In the genomic region with DNA sequence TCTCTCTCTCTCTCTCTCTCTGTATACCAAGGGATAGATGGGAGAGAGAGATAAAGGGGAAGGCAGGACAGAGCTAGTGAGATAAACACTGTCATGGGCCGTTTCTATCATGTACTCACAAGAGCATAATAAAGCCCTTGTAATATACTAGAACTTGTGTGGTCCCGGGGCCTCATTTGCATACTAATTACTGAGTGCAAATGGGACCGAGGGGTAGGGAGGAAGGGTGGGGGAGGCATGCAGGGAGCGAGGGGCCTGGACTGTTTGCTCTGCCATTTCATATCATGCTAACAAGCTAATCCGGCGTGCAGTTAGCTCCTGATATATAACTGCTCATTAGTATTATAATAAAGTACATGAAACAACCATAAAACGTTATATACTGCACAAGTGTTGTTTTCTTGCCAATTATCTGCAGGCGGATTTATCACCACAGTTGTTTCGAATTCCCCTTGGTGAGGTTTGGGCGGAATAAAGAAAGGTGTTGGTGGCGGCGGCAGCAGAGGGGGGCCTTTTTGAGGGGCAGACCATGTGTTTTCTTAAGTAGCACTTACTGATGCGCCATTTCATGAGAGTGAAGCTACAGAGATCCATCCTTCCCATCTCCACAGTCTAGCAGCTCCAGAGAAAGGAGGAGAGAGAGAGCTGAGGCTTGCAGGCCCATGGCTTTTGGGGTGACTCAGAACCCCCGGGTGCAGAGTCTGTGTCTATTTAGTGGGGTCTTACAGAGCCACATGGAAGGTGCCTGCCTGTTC, we compare ENCODE assay signal across 16 mouse cellular contexts.
DNase-seq lines count a peak whose midpoint lies in the region; ATAC-seq and TF ChIP-seq lines count a peak whose summit lies in the region.
"Had no signal": no experiment of that assay in that cellular context is flagged by ENCODE, and none has a peak within 500 bp of the region (broad histone marks: within the 10 kb centered on the region; RNA-seq: fewer than 3 reads in every experiment).

No protein-coding gene starts in this region.

- H3K4me1 ChIP-seq in ES-E14 (ENCODE audit: control insufficient read depth in 2 of 2, insufficient read depth in 2 of 2, low read length in 2 of 2, poor library complexity in 1 of 2): peaks cover 2 to 19% of the 10 kb centered on the region in 2 experiments
- H3K4me1 ChIP-seq in forebrain, embryonic 12.5 days: peaks cover 27% of the 10 kb centered on the region
- H3K4me1 ChIP-seq in limb, embryonic 10.5 days: peaks cover 52% of the 10 kb centered on the region
- H3K4me1 ChIP-seq in neural tube, embryonic 12.5 days: peaks cover 18% of the 10 kb centered on the region

- H3K9me3 ChIP-seq in ES-E14 (ENCODE audit: control insufficient read depth, insufficient read depth, low read depth, low read length): no peaks in the 10 kb centered on the region
- no peaks in the 10 kb centered on the region for H3K9me3 ChIP-seq in forebrain, embryonic 12.5 days
- H3K9me3 ChIP-seq in limb, embryonic 10.5 days (replicated peaks): no peaks in the 10 kb centered on the region
- H3K9me3 ChIP-seq in neural tube, embryonic 12.5 days: no peaks in the 10 kb centered on the region

- peak overlapping the region; percentile 52; the same call in 1 of the 2 replicates for H3K27ac ChIP-seq in ES-E14 (ENCODE audit: insufficient read depth, low read depth, low read length, poor library complexity, severe bottlenecking)
- peak overlapping the region; percentile 66 for H3K27ac ChIP-seq in forebrain, embryonic 12.5 days
- peak overlapping the region; percentile 76 for H3K27ac ChIP-seq in limb, embryonic 10.5 days
- no peak overlapping the region for H3K27ac ChIP-seq in neural tube, embryonic 12.5 days
- H3K27ac ChIP-seq: stomach, postnatal 0 days had no signal

- H3K36me3 ChIP-seq in ES-E14 (ENCODE audit: control insufficient read depth, insufficient read depth, low read length, poor library complexity, severe bottlenecking): no peaks in the 10 kb centered on the region
- H3K36me3 ChIP-seq in forebrain, embryonic 12.5 days (replicated peaks): no peaks in the 10 kb centered on the region
- peaks cover 2% of the 10 kb centered on the region; the same call in 1 of the 2 replicates for H3K36me3 ChIP-seq in limb, embryonic 10.5 days
- no peaks in the 10 kb centered on the region for H3K36me3 ChIP-seq in neural tube, embryonic 12.5 days

- H3K27me3 ChIP-seq in forebrain, embryonic 12.5 days: peaks cover 60% of the 10 kb centered on the region
- peaks cover 3% of the 10 kb centered on the region; the same call in 1 of the 2 replicates for H3K27me3 ChIP-seq in limb, embryonic 10.5 days (ENCODE audit: low read depth, poor library complexity, severe bottlenecking)
- peaks cover 94% of the 10 kb centered on the region for H3K27me3 ChIP-seq in neural tube, embryonic 12.5 days (replicated peaks)
- H3K27me3 ChIP-seq: Patski had no signal

- in situ Hi-C loops in ES-E14 (cut with MboI; ENCODE audit: low sequenced_read_pairs in 2 of 2, unreplicated experiment in 2 of 2): no loop called here

- H3K4me3 ChIP-seq in ES-E14 (ENCODE audit: insufficient read depth in 1 of 2, low read depth in 1 of 2, low read length in 2 of 2, poor library complexity in 1 of 2, severe bottlenecking in 1 of 2): 0 out of 4 replicates have a peak overlapping the region, but pooled peaks of 1 of the 2 experiments have one; percentile 11
- no peak overlapping the region for H3K4me3 ChIP-seq in forebrain, embryonic 12.5 days (replicated peaks)
- H3K4me3 ChIP-seq in limb, embryonic 10.5 days: no peak overlapping the region
- no peak overlapping the region for H3K4me3 ChIP-seq in neural tube, embryonic 12.5 days

- no peak overlapping the region for H3K4me2 ChIP-seq in forebrain, embryonic 12.5 days
- no peak overlapping the region for H3K4me2 ChIP-seq in neural tube, embryonic 12.5 days (replicated peaks)

- H3K9ac ChIP-seq in ES-E14 (ENCODE audit: insufficient read depth, low read depth, low read length, poor library complexity, severe bottlenecking): peak overlapping the region; percentile 12; the same call in 1 of the 2 replicates
- no peak overlapping the region for H3K9ac ChIP-seq in forebrain, embryonic 12.5 days
- no peak overlapping the region for H3K9ac ChIP-seq in neural tube, embryonic 12.5 days

- WGBS in forebrain, embryonic 12.5 days: 27% methylated on average over 14 of the region's 14 CpGs
- WGBS in limb, embryonic 10.5 days: 36% methylated on average over 14 of the region's 14 CpGs
- 39% methylated on average over 14 of the region's 14 CpGs for WGBS in neural tube, embryonic 12.5 days

- ATAC-seq in forebrain, embryonic 12.5 days (ENCODE audit: low FRiP score): peak; percentile 79; the same call in 1 of the 2 replicates
- peak; percentile 80 for ATAC-seq in neural tube, embryonic 12.5 days (ENCODE audit: low FRiP score, low read depth)
- ATAC-seq: CD4-positive, CD25-positive, alpha-beta regulatory T cell, adult 4 months; intestine, embryonic 16.5 days; Patski had no signal

- DNase-seq in ES-E14 (ENCODE audit: low read depth, low spot score): no peak
- DNase-seq in limb, embryonic 10.5 days (ENCODE audit: low spot score): no peak
- DNase-seq in adrenal gland, postnatal 25 days: no peak
- DNase-seq in gastrocnemius, postnatal 25 days: no peak
- DNase-seq in Muller cell, postnatal 12 days (ENCODE audit: inconsistent ontology term): no peak
- DNase-seq: cerebellum, adult 8-10 months; embryo, embryonic 11 days; heart, adult 18-20 months; kidney, postnatal 25 days; lung, adult 18-20 months had no signal

TF ChIP-seq in ES-E14, 5 proteins besides CTCF, POLR2A, EP300 and RAD21:
- TF ChIP-seq ZNF384 (IDR thresholded peaks at IDR 0.05; ENCODE audit: low read depth, low read length) (no peak), ZC3H11A (IDR thresholded peaks at IDR 0.05; ENCODE audit: borderline replicate concordance, low read depth, low read length) (no peak), HCFC1 (IDR thresholded peaks at IDR 0.05; ENCODE audit: borderline replicate concordance, insufficient read depth, low read length) (no peak), MAFK (IDR thresholded peaks at IDR 0.05; ENCODE audit: insufficient read depth, low read depth, low read length) (no peak), CHD2 (IDR thresholded peaks at IDR 0.05; ENCODE audit: low read depth, low read length) (no peak)
